Mouse (Mus musculus): ENCODE measurements at regions not wholly inside any gene's neighbourhood (a gene's known extent, or its start where the extent isn't known, plus 50 kb on each side); places are given as distances from the start of the nearest gene placed in this dataset.

DNA sequence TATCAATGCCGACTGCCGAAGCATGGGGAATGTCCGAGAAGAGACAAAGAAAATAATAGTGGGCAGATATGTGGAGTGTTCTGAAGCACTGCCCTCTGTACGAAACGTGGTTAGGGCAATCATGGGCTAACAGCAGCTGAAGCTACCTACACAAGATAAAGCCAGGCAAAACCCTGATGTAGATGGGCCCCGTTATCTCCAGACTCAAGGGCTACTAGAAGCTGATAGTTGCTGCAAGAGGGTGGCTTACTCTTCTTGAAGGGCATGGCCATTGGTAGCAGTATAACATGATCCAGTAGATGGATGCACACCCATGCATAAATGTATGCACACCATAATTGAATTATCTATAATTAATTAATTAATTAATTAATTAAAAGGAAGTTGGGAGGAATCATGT lies 2251.6 kb upstream of the Gm7489 start:
- TF ChIP-seq POLR2A (IDR thresholded peaks at IDR 0.05; ENCODE audit: control insufficient read depth, extremely low read depth, insufficient read depth, low read length, poor library complexity) (no peak), CTCF (IDR thresholded peaks at IDR 0.05; ENCODE audit: borderline replicate concordance, control insufficient read depth, extremely low read depth, insufficient read depth, low read length, poor library complexity) (no peak)

All from thymus, adult 2 months (tissue).